Mouse (Mus musculus) G1E (cell line): Measurements from ENCODE around the gene Has1.

Experiments used
- CTCF ChIP-seq: IDR thresholded peaks from 2 replicates; pipeline ENCODE4 v1.5.1; 2012; ENCODE audit warnings: low read depth, low read length, inconsistent platforms, mixed read lengths
- GATA1 ChIP-seq: IDR thresholded peaks from 2 replicates; pipeline ENCODE4 v1.6.1; 2012; ENCODE audit warnings: borderline replicate concordance, low read length, inconsistent platforms, mixed read lengths

DNA sequence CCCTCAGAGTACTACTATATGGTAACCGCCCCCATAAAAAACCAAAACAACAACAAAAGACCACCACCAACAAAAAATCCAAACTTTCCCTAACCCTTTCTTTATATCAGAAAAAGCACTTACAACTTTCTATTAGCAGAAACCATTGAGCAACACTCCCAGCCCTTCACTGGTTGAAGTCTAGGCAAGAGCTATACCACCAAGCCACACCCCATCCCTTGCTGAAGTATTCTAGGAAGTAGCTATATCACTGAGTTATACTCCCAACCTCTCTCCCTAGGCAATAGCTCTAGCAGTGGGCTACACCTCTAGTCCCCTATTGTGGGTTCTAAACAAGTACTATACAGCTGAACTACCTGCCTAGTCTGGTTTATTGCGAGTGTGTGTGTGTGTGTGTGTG is 15.7 kb downstream of the Has1 start:
- TF ChIP-seq CTCF (no peak), GATA1 (no peak)
